ENCODE assay signal across 9 mouse cellular contexts in the genomic region with DNA sequence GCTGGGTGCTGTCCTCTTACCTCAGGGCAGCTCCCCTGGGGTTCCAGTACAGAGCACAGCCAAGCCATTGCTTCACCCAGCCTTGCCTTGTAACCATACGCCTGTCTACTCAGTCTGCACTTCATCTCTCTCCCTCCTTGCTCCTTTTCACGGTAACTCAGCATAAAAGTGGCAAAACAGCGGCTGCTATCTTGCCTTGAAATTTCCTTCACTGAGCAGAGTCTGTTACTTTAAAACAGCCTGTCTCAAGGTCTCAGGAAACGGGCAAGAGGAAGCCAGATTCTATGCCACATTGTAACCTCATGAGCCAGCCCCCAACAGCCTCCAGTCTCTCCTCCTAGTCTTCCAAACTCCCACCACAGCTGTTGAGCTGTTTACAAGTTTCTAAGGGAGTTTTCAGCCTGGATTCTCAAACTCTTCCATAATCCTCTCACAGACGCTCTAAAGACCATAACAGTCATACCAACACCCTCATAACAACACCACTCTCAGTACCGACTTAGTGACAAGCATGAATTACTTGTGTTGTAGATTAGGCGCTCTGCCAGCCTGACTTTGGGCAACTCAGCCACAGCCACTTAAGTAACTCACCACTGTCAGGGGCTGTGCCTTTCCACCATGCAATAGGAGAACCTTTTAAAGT. TPM values are rescaled to one million over a fixed set of nuclear protein-coding genes. Genes with fewer than 3 reads are reported as not detected.
DNase-seq lines count a peak whose midpoint lies in the region; ATAC-seq and TF ChIP-seq lines count a peak whose summit lies in the region.
"Had no signal": no experiment of that assay in that cellular context is flagged by ENCODE, and none has a peak within 500 bp of the region (broad histone marks: within the 10 kb centered on the region; RNA-seq: fewer than 3 reads in every experiment).

No protein-coding gene starts in this region.

- H3K4me2 ChIP-seq in heart, embryonic 12.5 days, result peak overlapping the region; percentile 16
- no peak overlapping the region for H3K4me2 ChIP-seq in lung, embryonic 15.5 days
- H3K4me2 ChIP-seq in midbrain, embryonic 11.5 days, result no peak overlapping the region

- H3K9ac ChIP-seq in heart, embryonic 12.5 days, result peak overlapping the region; percentile 1; the same call in 1 of the 2 replicates
- H3K9ac ChIP-seq in lung, embryonic 15.5 days, result no peak overlapping the region
- H3K9ac ChIP-seq in midbrain, embryonic 11.5 days (ENCODE audit: low read length), result no peak overlapping the region

- peaks cover 25% of the 10 kb centered on the region for H3K4me1 ChIP-seq in thymus, adult 2 months (replicated peaks; ENCODE audit: control insufficient read depth, insufficient read depth, low read length)
- peaks cover 18% of the 10 kb centered on the region for H3K4me1 ChIP-seq in heart, embryonic 12.5 days (replicated peaks)
- H3K4me1 ChIP-seq in lung, embryonic 15.5 days, result peaks cover 15% of the 10 kb centered on the region
- peaks cover 6% of the 10 kb centered on the region for H3K4me1 ChIP-seq in midbrain, embryonic 11.5 days (ENCODE audit: control insufficient read depth, insufficient read depth, low read length)

- H3K27me3 ChIP-seq in thymus, adult 2 months (ENCODE audit: control insufficient read depth, insufficient read depth, low read length), result no peaks in the 10 kb centered on the region
- no peaks in the 10 kb centered on the region for H3K27me3 ChIP-seq in heart, embryonic 12.5 days (replicated peaks)
- H3K27me3 ChIP-seq in lung, embryonic 15.5 days, result no peaks in the 10 kb centered on the region
- no peaks in the 10 kb centered on the region for H3K27me3 ChIP-seq in midbrain, embryonic 11.5 days (ENCODE audit: control insufficient read depth, insufficient read depth, low read length)

- peak overlapping the region; percentile 92 for H3K27ac ChIP-seq in thymus, adult 2 months (ENCODE audit: control insufficient read depth, insufficient read depth, low read length)
- H3K27ac ChIP-seq in heart, embryonic 12.5 days (ENCODE audit: poor library complexity, severe bottlenecking), result peak overlapping the region; percentile 68
- peak overlapping the region; percentile 87 for H3K27ac ChIP-seq in lung, embryonic 15.5 days
- no peak overlapping the region for H3K27ac ChIP-seq in midbrain, embryonic 11.5 days (ENCODE audit: low read depth, low read length)

- peak; percentile 48 for DNase-seq in thymus, adult 2 months
- DNase-seq in thymus, postnatal 4 days, result no peak
- DNase-seq in testis, postnatal 14 days (ENCODE audit: low spot score), result peak; percentile 78
- DNase-seq in midbrain, embryonic 11.5 days (ENCODE audit: low spot score, missing footprints), result no peak
- no peak for DNase-seq in retina, postnatal 1 day
- no peak for DNase-seq in cerebellum, adult 11 months

- H3K9me3 ChIP-seq in heart, embryonic 12.5 days (replicated peaks), result no peaks in the 10 kb centered on the region
- H3K9me3 ChIP-seq in lung, embryonic 15.5 days, result no peaks in the 10 kb centered on the region
- H3K9me3 ChIP-seq in midbrain, embryonic 11.5 days (ENCODE audit: control insufficient read depth, low read length), result no peaks in the 10 kb centered on the region

- TF ChIP-seq CTCF in thymus, adult 2 months (IDR thresholded peaks at IDR 0.05; ENCODE audit: borderline replicate concordance, control insufficient read depth, extremely low read depth, insufficient read depth, low read length, poor library complexity), result no peak

- peaks cover 33% of the 10 kb centered on the region for H3K36me3 ChIP-seq in thymus, adult 2 months (ENCODE audit: control insufficient read depth, insufficient read depth, low read length)
- H3K36me3 ChIP-seq in heart, embryonic 12.5 days, result peaks cover 24% of the 10 kb centered on the region
- peaks cover 10% of the 10 kb centered on the region for H3K36me3 ChIP-seq in lung, embryonic 15.5 days
- peaks cover 2% of the 10 kb centered on the region; the same call in 1 of the 2 replicates for H3K36me3 ChIP-seq in midbrain, embryonic 11.5 days (ENCODE audit: control insufficient read depth, insufficient read depth, low read length)

- WGBS in thymus, adult 2 months, result 5% methylated on average over 7 of the region's 7 CpGs
- WGBS in heart, embryonic 12.5 days, result 27% methylated on average over 7 of the region's 7 CpGs
- WGBS in lung, embryonic 15.5 days, result 16% methylated on average over 7 of the region's 7 CpGs
- WGBS in midbrain, embryonic 11.5 days, result 71% methylated on average over 7 of the region's 7 CpGs

- no peak for TF ChIP-seq POLR2A in thymus, adult 2 months (IDR thresholded peaks at IDR 0.05; ENCODE audit: control insufficient read depth, extremely low read depth, insufficient read depth, low read length, poor library complexity)

- no peak for ATAC-seq in heart, embryonic 12.5 days (ENCODE audit: insufficient number of reproducible peaks, low FRiP score)
- ATAC-seq in lung, embryonic 15.5 days (ENCODE audit: borderline replicate concordance, extremely low read depth, low FRiP score, low TSS enrichment), result peak; percentile 52; the same call in 1 of the 2 replicates
- ATAC-seq in midbrain, embryonic 11.5 days (ENCODE audit: low FRiP score), result no peak

- H3K4me3 ChIP-seq in thymus, adult 2 months (ENCODE audit: control insufficient read depth, insufficient read depth, low read length), result no peak overlapping the region
- no peak overlapping the region for H3K4me3 ChIP-seq in heart, embryonic 12.5 days
- H3K4me3 ChIP-seq in lung, embryonic 15.5 days, result no peak overlapping the region
- no peak overlapping the region for H3K4me3 ChIP-seq in midbrain, embryonic 11.5 days (ENCODE audit: low read depth, low read length)

RNA-seq across cellular contexts. Expression of a gene that starts 8.6 kb away (rescaled TPM):
- 0.11 TPM in 1 of 2 replicates, not detected in the other for polyA plus RNA-seq in thymus, adult 2 months (2012; rRNA removed)
- polyA plus RNA-seq in heart, embryonic 12.5 days (2016; fragmentation: Nextera tagmentation; extraction: Ambion mirVana), result not detected in 2 replicates
- 0.15 TPM in 1 of 2 replicates, not detected in the other for polyA plus RNA-seq in lung, embryonic 15.5 days (2015; fragmentation: Nextera tagmentation; extraction: Ambion mirVana)
- not detected in 2 replicates for polyA plus RNA-seq in midbrain, embryonic 11.5 days (2014; fragmentation: Nextera tagmentation; extraction: Ambion mirVana)
- polyA plus RNA-seq: liver, adult 2 months had no signal

RNA-seq across cellular contexts. Expression of a gene that starts 21.5 kb away (rescaled TPM):
- 151 and 205 TPM in 2 replicates for polyA plus RNA-seq in thymus, adult 2 months (2012; rRNA removed)
- polyA plus RNA-seq in heart, embryonic 12.5 days (2016; fragmentation: Nextera tagmentation; extraction: Ambion mirVana), result 31.0 and 33.0 TPM in 2 replicates
- 73.0 and 77.3 TPM in 2 replicates for polyA plus RNA-seq in lung, embryonic 15.5 days (2015; fragmentation: Nextera tagmentation; extraction: Ambion mirVana)
- polyA plus RNA-seq in midbrain, embryonic 11.5 days (2014; fragmentation: Nextera tagmentation; extraction: Ambion mirVana), result 34.3 and 34.8 TPM in 2 replicates

Comparison
In these comparisons a context has a peak if more than half of its experiments do, and no peak if none do; other contexts are left out.
1. DNase-seq: peak in thymus, adult 2 months (single experiment) and testis, postnatal 14 days (single experiment); none in thymus, postnatal 4 days (single experiment), midbrain, embryonic 11.5 days (single experiment), retina, postnatal 1 day (single experiment) and cerebellum, adult 11 months (single experiment).